Mouse (Mus musculus) B cell, adult (primary cell): ENCODE measurements around the gene Fkbp1b. TPM values are rescaled to one million over a fixed set of nuclear protein-coding genes. Genes with fewer than 3 reads are reported as not detected.

ENCODE experiments used
- total RNA-seq: library from RNA; stranded (reverse); gene quantifications from 4 replicates; pipeline ENCODE4 v1.2.4, GENCODE M21; 2023; ENCODE audit not compliant: inconsistent age

Gene Fkbp1b
- total RNA-seq: not detected in 4 replicates

GRCm38 (mm10) chr12:4841392-4841887 is at the start of gene Fkbp1b:
TSS of gene Fkbp1b (minus strand) at chr12:4841591.

GRCm38 (mm10) chr12:4874161-4874927 is 33.0 kb upstream of the Fkbp1b start, which contains the start of gene Mfsd2b:
TSS of gene Mfsd2b (minus strand) at chr12:4874359.

GRCm38 (mm10) chr12:4842890-4843597 is 1.7 kb upstream of the Fkbp1b start, which contains the start of gene Wdcp:
TSS of gene Wdcp (plus strand) at chr12:4843303.

GRCm38 (mm10) chr12:4817361-4818101 is 23.9 kb downstream of the Fkbp1b start, which contains the start of gene Sf3b6:
TSS of gene Sf3b6 (plus strand) at chr12:4817544.

Other genes with a start within 250 kb of the Fkbp1b start
- 338 to 358 TPM (median 344 TPM) in 4 replicates for gene Itsn2, start 249.0 kb downstream of the Fkbp1b start, total RNA-seq
- not detected in 4 replicates for gene Gm3625, start 248.7 kb downstream of the Fkbp1b start, total RNA-seq
- 0.32 to 0.63 TPM in 2 of 4 replicates, not detected in the others for gene Fam228a, start 103.2 kb downstream of the Fkbp1b start, total RNA-seq
- gene Pfn4, start 72.6 kb downstream of the Fkbp1b start, total RNA-seq: 1.2 to 1.7 TPM (median 1.6 TPM) in 4 replicates
- gene Fam228b, start 72.3 kb downstream of the Fkbp1b start, total RNA-seq: 2.2 to 12.0 TPM (median 6.7 TPM) in 4 replicates
- 112 to 144 TPM (median 136 TPM) in 4 replicates for gene Sf3b6, start 24.0 kb downstream of the Fkbp1b start, total RNA-seq
- gene Wdcp, start 1.7 kb upstream of the Fkbp1b start, total RNA-seq: 12.7 to 15.1 TPM (median 13.5 TPM) in 4 replicates
- gene Mfsd2b, start 32.8 kb upstream of the Fkbp1b start, total RNA-seq: 2.0 to 3.4 TPM (median 2.2 TPM) in 4 replicates
- gene Ubxn2a, start 66.1 kb upstream of the Fkbp1b start, total RNA-seq: 21.1 to 25.8 TPM (median 23.9 TPM) in 4 replicates
- gene Atad2b, start 75.8 kb upstream of the Fkbp1b start, total RNA-seq: 73.2 to 86.9 TPM (median 81.8 TPM) in 4 replicates